Mouse (Mus musculus): ENCODE data around the gene Krtap22-2.
"Not testable (repeated sequence)": the region's sequence is repeated elsewhere in the genome, so short reads cannot be mapped to it uniquely, and the experiment has no call there.

The Krtap22-2 gene

GRCm38 (mm10) chr16:89010659-89011058 is at the start of gene Krtap22-2:
Krtap22-2 (minus strand) TSS chr16:89010759.
- DNase-seq (ENCODE audit: low read depth, low spot score): peak; percentile 9

- no peak for DNase-seq (ENCODE audit: low read depth, low spot score)
These were observed 37.2 kb upstream of the Krtap22-2 start, which contains the start of gene Krtap6-5 for GRCm38 (mm10) chr16:89047783-89048182. Krtap6-5 (minus strand) TSS chr16:89047883.

DNA sequence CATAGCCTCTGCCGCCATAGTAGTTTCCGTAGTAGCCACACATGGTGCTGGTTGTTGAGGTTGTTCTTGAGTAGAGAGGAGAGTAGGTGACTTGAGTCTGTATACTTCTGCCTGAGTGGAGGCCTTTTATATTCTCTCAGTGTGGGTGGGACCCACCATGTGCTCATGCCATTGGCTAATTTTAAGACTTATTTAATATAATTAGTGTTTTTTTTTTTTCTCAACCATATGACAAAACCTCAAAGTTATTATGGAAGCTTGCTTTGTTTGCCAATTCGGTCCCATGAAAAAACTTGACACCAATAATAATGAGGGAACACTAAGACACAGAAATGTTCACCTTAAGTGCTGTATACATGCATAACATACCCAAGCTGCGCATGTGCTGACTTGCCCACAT is 30.8 kb upstream of the Krtap22-2 start, which contains the start of gene Gm10228:
Gene Gm10228, minus strand, starts transcription at position 101 of the 400 bp plus-strand sequence.
- DNase-seq (ENCODE audit: low read depth, low spot score): not testable (repeated sequence)

GRCm38 (mm10) chr16:89031399-89031798 is 20.8 kb upstream of the Krtap22-2 start, which contains the start of gene Krtap6-1:
Krtap6-1 (plus strand) TSS chr16:89031699.
- DNase-seq (ENCODE audit: low read depth, low spot score): not testable (repeated sequence)

GRCm38 (mm10) chr16:89014984-89015383 is 4.4 kb upstream of the Krtap22-2 start, which contains the start of gene Gm10229:
Gm10229 (plus strand) TSS chr16:89015284.
- not testable (repeated sequence) for DNase-seq (ENCODE audit: low read depth, low spot score)

- DNase-seq (ENCODE audit: low read depth, low spot score): no peak
These were observed 3.4 kb upstream of the Krtap22-2 start for GRCm38 (mm10) chr16:89013973-89014372.

DNA sequence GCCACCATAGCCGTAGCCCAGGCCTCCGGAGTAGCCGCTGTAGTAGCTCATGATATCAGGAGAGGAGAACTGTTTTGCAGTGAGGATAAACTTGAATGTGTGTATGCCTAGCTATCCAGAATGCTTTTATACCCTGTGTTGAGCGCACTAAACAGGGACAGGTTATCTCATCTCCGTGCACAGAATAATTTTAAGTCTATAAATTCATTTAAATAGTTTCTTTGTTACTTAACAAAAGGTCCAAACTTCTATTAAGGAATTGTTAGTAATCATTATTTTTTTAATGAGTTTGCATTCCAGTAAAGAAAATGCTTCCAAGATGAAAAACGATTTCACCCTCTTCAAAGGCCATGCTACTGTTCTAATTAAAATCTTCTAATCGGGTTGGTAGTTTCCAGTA is 47.8 kb downstream of the Krtap22-2 start, which contains the start of gene Krtap16-3:
Gene Krtap16-3, minus strand, starts transcription at position 101 of the 400 bp plus-strand sequence.
- DNase-seq (ENCODE audit: low read depth, low spot score): no peak

Data from ZHBTc4 (cell line).